Mouse (Mus musculus) ES-E14 (cell line): ENCODE measurements around the gene Prom2. TPM values are rescaled to one million over a fixed set of nuclear protein-coding genes. Genes with fewer than 3 reads are reported as not detected.

ENCODE experiments used
- DNase-seq: peaks from one replicate; pipeline ENCODE4 v3.0.0-alpha.2; 2013; ENCODE audit warnings: low read depth, low spot score
- H3K27ac ChIP-seq: 2 replicates; pipeline ENCODE4 v1.5.1; 2012; ENCODE audit warnings: low read depth, mild to moderate bottlenecking, low read length, moderate library complexity, mixed read lengths; ENCODE audit not compliant: poor library complexity, insufficient read depth, severe bottlenecking
- H3K36me3 ChIP-seq: 2 replicates; pipeline ENCODE4 v1.6.1; 2012; ENCODE audit warnings: mild to moderate bottlenecking, low read length, moderate library complexity, mixed read lengths; ENCODE audit not compliant: control insufficient read depth, poor library complexity, insufficient read depth, severe bottlenecking
- H3K4me1 ChIP-seq, 2 experiments: fragments of 150-350 bp in 1 of 2; sonication (generic) in 1 of 2; 2 replicates each; pipeline ENCODE4 v1.6.1; 2012; ENCODE audit warnings: low read length in 2 of 2, mild to moderate bottlenecking in 1 of 2, mixed read lengths in 1 of 2; ENCODE audit not compliant: control insufficient read depth in 2 of 2, insufficient read depth in 2 of 2, poor library complexity in 1 of 2
- H3K4me3 ChIP-seq, 2 experiments: fragments of 150-350 bp in 1 of 2; sonication (generic) in 1 of 2; 2 replicates each; pipeline ENCODE4 v1.5.1; 2012; ENCODE audit warnings: low read length in 2 of 2, low read depth in 1 of 2, mild to moderate bottlenecking in 1 of 2, mixed read lengths in 1 of 2; ENCODE audit not compliant: insufficient read depth in 1 of 2, poor library complexity in 1 of 2, severe bottlenecking in 1 of 2
- H3K9ac ChIP-seq: 2 replicates; pipeline ENCODE4 v1.6.1; 2012; ENCODE audit warnings: low read depth, mild to moderate bottlenecking, low read length, mixed read lengths; ENCODE audit not compliant: poor library complexity, insufficient read depth, severe bottlenecking
- H3K9me3 ChIP-seq: fragments of 150-350 bp; sonication (generic); 2 replicates; pipeline ENCODE4 v1.6.1; 2012; ENCODE audit warnings: low read depth, mild to moderate bottlenecking, low read length; ENCODE audit not compliant: control insufficient read depth, insufficient read depth
- CHD2 ChIP-seq: IDR thresholded peaks from 2 replicates; pipeline ENCODE4 v1.6.1; 2014; ENCODE audit warnings: mild to moderate bottlenecking, low read depth, low read length, inconsistent platforms
- HCFC1 ChIP-seq: IDR thresholded peaks from 2 replicates; pipeline ENCODE4 v1.6.1; 2012; ENCODE audit warnings: low read length, inconsistent platforms, borderline replicate concordance; ENCODE audit not compliant: insufficient read depth
- MAFK ChIP-seq: IDR thresholded peaks from 2 replicates; pipeline ENCODE4 v1.6.1; 2014; ENCODE audit warnings: mild to moderate bottlenecking, low read depth, low read length, inconsistent platforms; ENCODE audit not compliant: insufficient read depth
- ZC3H11A ChIP-seq: IDR thresholded peaks from 2 replicates; pipeline ENCODE4 v1.6.1; 2012; ENCODE audit warnings: low read depth, mild to moderate bottlenecking, inconsistent platforms, low read length, borderline replicate concordance
- ZNF384 ChIP-seq: IDR thresholded peaks from 2 replicates; pipeline ENCODE4 v1.6.1; 2012; ENCODE audit warnings: low read depth, low read length, inconsistent platforms
- in situ Hi-C, 2 experiments: fragments of 600-800 bp; cut with MboI; formaldehyde crosslinking; loops; one replicate each; pipeline ENCODE4 v1.15.1; 2025; ENCODE audit warnings: low sequenced_read_pairs in 2 of 2, inconsistent platforms in 1 of 2; ENCODE audit not compliant: unreplicated experiment in 2 of 2
- total RNA-seq: library from RNA; depleted of rRNA; stranded (reverse); fragments of 300-350 nt; gene quantifications from 2 replicates; pipeline ENCODE4 v1.2.3, GENCODE M21; 2012

The Prom2 gene
- total RNA-seq, 1 experiment = 0.45 TPM

DNA sequence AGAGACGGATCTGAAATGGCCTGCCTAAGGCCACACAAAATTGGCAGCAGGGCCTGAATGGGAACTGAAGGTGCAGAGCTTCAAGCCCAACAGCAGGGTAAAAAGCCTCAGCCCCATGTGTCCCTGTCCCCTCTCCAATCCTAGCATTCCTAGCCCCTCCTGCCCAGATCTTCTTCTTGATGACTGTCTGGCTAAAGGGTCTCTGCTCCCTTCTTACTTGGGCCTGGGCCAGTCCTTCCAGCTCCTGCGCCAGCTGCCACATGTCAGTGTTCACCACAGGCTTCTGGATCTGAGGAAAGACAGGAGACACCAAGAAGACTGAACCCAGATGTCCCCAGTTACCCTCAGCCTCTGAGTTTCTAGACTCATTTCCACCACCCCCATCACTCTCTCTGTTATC is 9.7 kb downstream of the Prom2 start:
- Histone ChIP-seq H3K27ac (no peak overlapping the region), H3K4me3 (no peak overlapping the region), H3K9me3 (no peaks in the 10 kb centered on the region), H3K4me1 (peaks cover 0 to 8% of the 10 kb centered on the region in 2 experiments; a peak in 1 of 4 replicates), H3K36me3 (no peaks in the 10 kb centered on the region), H3K9ac (no peak overlapping the region)
- TF ChIP-seq ZC3H11A (no peak), CHD2 (no peak), HCFC1 (no peak), MAFK (no peak), ZNF384 (no peak)
- DNase-seq = no peak
- in situ Hi-C loops = no loop called here

DNA sequence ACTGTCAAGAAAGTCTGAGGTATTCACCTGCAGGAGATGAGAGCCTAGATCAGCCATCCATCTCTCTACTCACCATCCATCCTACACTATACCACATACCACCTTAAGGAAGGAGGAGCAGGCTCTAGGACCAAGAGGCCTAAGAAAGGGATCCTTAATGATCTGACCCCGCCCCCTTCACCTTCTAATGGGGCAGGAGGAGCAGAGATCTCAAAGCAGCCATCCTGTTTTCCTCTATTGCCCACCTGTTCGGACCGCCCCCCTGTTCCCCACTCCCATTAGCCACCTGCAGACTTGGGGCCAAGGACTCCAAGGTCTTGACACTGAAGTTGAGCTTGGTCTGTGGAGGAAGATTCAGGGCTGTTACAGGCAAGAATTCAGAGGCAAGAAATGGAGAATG is 10.8 kb downstream of the Prom2 start:
- no peak overlapping the region for H3K4me3 ChIP-seq
- H3K4me1 ChIP-seq = peaks cover 0 to 8% of the 10 kb centered on the region in 2 experiments; a peak in 1 of 4 replicates
- in situ Hi-C loops = no loop called here
- no peaks in the 10 kb centered on the region for H3K36me3 ChIP-seq
- H3K27ac ChIP-seq = no peak overlapping the region
- no peaks in the 10 kb centered on the region for H3K9me3 ChIP-seq
- TF ChIP-seq ZC3H11A (no peak), ZNF384 (no peak), CHD2 (no peak), MAFK (no peak), HCFC1 (no peak)
- no peak overlapping the region for H3K9ac ChIP-seq
- peak; percentile 29 for DNase-seq

DNA sequence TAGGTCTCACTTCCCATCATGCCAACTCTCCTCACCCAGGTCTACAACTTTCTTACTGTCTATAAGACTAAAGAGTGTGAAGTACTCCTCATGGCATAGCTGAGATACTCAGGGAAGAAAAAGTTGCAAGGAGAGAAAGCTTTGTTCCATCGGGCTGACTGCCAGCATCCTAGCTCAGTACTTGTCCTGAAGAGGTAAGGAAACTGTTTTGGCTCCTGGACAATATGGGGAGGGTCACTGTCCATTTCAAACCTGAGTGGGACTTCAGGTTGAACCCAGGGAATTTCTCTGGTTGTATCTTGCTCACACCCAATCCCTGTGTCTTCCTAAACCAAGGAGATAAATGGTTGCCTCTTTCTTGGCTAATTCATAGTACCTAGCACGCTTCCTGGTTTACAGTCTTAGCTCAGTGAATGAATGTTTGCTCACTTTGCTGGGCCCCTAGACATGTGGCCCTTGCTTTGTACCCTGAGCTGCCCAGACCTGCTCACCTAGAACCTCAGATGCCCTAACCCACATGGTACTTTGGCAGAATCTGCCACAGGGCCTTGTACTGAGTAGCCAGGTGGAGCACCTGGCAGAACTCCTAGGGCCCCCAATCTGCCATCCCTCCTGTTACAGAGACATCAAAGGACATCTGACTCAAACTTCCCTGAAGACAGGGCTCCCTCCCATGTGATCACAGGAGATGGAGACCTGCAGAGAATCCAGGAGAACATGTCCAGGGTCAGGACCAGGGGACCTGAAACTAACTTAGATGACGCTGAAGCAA is 16.1 kb downstream of the Prom2 start:
- H3K36me3 ChIP-seq = no peaks in the 10 kb centered on the region
- H3K9ac ChIP-seq = no peak overlapping the region
- H3K27ac ChIP-seq = no peak overlapping the region
- H3K9me3 ChIP-seq = no peaks in the 10 kb centered on the region
- no peak overlapping the region for H3K4me3 ChIP-seq
- H3K4me1 ChIP-seq = peaks cover 0 to 4% of the 10 kb centered on the region in 2 experiments; a peak in 1 of 4 replicates
- no peak for DNase-seq
- TF ChIP-seq MAFK = no peak
- no peak for TF ChIP-seq ZNF384
- TF ChIP-seq HCFC1 = no peak
- no peak for TF ChIP-seq CHD2
- TF ChIP-seq ZC3H11A = no peak
- in situ Hi-C loops = no loop called here

DNA sequence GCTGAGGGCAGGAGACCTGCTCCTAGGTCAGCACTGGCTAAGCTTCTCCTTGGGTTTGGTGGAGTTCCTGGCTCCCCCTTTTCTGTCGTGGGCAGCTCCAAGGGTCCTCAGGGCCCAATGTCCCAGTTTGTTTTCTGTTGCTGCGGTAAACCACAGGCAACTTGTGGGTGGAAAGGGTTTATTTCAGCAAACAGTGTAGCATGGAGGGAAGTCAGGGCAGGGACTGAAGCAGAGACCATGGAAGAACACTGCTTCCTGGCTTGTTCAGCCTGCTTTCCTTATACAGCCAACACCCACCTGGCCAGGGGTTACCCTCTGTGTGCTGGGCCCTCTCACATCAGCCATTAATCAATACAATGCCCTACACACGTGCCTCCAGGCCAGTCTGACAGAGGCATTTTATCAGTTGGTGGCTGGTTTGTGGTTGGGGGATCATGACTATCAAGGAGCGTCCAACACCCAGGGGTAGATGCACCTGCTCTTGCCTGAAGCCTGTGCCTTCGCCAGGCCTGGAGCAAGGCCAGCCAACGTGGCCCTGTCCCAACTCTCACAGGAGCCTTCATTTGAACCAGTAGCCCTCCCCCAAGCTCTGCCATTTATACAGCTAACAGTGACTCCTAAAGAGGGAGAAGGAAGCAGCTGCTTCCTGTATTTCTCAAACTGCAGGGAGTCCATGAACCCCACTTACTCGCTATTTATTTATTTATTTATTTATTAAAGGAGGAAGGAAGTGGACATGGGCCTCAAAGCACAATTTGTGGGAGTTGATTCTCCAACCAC is 17.1 kb downstream of the Prom2 start:
- Histone ChIP-seq H3K27ac (no peak overlapping the region), H3K4me1 (peaks cover 0 to 2% of the 10 kb centered on the region in 2 experiments; a peak in 1 of 4 replicates), H3K36me3 (no peaks in the 10 kb centered on the region), H3K9me3 (no peaks in the 10 kb centered on the region), H3K4me3 (no peak overlapping the region), H3K9ac (no peak overlapping the region)
- in situ Hi-C loops = no loop called here
- no peak for TF ChIP-seq HCFC1
- no peak for TF ChIP-seq MAFK
- TF ChIP-seq ZC3H11A = no peak
- TF ChIP-seq ZNF384 = no peak
- no peak for TF ChIP-seq CHD2
- DNase-seq = no peak
